Mouse (Mus musculus) cerebellum, adult 2 months (tissue): ENCODE measurements around the gene Rnf182.

Source experiments
- CTCF ChIP-seq: fragments of 200-500 bp; IDR thresholded peaks from 2 replicates; pipeline ENCODE4 v1.5.1; 2011; ENCODE audit warnings: low read depth, mild to moderate bottlenecking, control low read depth, low read length, moderate library complexity, borderline replicate concordance; ENCODE audit not compliant: insufficient read depth
- POLR2A ChIP-seq: fragments of 200-500 bp; IDR thresholded peaks from 2 replicates; pipeline ENCODE4 v1.6.1; 2011; ENCODE audit warnings: low read length, control low read depth, borderline replicate concordance; ENCODE audit not compliant: insufficient read depth

- TF ChIP-seq CTCF = no peak
- TF ChIP-seq POLR2A = no peak
These were observed 6.7 kb upstream of the Rnf182 start for GRCm38 (mm10) chr13:43608854-43609253.
